Mouse (Mus musculus) bone marrow, adult 2 months (tissue): ENCODE measurements around the gene Krt83.

Experiments used
- CTCF ChIP-seq: fragments of 200-500 bp; IDR thresholded peaks from 2 replicates; pipeline ENCODE4 v1.5.1; 2011; ENCODE audit warnings: low read length, control low read depth; ENCODE audit not compliant: control insufficient read depth, insufficient read depth
- POLR2A ChIP-seq: fragments of 200-500 bp; IDR thresholded peaks from 2 replicates; pipeline ENCODE4 v1.6.1; 2011; ENCODE audit warnings: low read depth, mild to moderate bottlenecking, control low read depth, low read length, borderline replicate concordance; ENCODE audit not compliant: control insufficient read depth

DNA sequence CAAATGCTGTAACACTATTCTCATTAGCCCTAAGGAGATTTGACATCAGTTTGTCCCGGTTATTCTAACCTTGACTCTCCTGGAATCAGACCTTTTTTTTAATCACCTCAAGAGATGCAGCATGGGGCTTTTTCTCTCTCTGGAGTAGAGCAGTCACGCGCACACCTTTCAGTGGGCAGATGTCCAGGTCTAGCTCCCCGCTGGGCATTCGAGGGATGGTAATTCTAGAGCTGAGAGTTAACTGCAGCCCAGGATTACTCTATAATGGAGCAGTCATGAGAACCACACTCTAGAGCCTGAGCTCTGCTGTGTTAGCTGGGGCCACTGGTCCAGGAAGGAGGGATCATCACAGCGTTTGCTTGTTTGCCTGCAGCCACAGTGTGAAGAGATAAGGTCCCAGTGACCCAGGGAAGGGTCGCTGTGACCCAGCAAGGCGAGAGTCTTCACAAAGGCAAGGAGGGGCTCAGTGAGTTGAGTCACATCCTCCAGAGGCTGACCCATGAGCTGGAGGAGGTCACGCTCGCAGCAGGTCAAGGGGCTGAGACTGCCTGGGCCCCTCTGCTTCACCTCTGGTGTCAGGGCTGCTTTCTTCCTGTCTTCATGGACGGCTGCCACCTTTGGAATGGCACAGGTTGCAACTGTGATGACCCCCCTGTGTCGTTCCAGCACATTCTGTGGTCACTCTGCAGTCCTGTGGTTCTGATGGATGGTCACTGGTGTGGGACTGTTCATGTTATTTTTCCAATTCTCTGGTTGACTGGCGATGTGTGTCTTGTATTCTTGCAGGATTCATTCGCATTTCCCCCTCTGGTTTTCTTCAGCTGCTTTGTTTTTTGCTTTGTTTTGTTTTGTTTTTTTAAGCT is 15.8 kb upstream of the Krt83 start:
- TF ChIP-seq POLR2A (no peak), CTCF (no peak)
